Mouse (Mus musculus) yolk sac, embryonic 10.5 days (tissue): ENCODE measurements around the gene Sart1.
"Not testable (repeated sequence)": the region's sequence is repeated elsewhere in the genome, so short reads cannot be mapped to it uniquely, and the experiment has no call there.

ENCODE experiments used
- DNase-seq: peaks from one replicate; pipeline ENCODE4 v3.0.0-alpha.2; 2017; ENCODE audit warnings: low spot score

Sart1 gene

DNA sequence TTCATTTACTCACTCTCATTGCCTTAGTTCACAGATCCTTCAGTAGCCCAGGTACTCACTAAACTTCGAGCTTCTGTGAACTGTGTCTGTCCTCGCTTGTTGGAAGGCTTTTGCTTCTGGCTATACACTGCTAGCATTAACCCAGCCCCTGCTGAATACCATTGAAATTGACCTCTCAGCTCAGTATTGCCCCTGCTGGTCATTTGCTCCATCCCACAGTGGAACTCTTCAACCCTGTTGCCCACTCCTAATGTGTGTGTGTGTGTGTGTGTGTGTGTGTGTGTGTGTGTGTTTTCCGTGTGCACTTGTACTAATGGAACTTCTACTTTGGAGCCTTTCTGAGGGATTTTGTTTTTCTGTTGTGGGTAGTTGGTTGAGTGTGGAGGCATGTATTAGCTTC, 17.6 kb downstream of the Sart1 start:
- no peak for DNase-seq

- DNase-seq: no peak
Observed at GRCm38 (mm10) chr19:5367455-5367854, 21.0 kb downstream of the Sart1 start.

DNA sequence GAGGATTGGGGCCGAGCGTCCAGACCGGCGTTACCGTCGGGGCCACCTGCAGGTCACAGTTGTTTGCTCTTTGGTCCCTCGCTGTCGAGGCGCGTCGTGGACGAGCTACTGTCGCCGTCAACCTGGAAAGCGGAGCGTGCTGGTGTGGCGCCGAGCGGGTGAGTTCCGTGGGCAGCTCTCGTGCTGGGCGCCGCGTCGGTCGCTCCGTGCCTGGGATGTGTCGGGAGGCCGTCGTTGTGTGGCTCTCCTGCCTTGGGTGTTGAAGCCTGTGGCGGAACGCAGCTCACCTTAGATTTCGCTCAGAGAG, 21.5 kb downstream of the Sart1 start, which contains the start of gene Banf1:
TSS of gene Banf1 (minus strand) at position 116 of the 307 bp plus-strand sequence.
- DNase-seq: no peak

GRCm38 (mm10) chr19:5366175-5367052, 22.1 kb downstream of the Sart1 start, which contains the start of gene Eif1ad:
Gene Eif1ad, plus strand, starts transcription at chr19:5366741.
- peak; percentile 97 for DNase-seq

DNA sequence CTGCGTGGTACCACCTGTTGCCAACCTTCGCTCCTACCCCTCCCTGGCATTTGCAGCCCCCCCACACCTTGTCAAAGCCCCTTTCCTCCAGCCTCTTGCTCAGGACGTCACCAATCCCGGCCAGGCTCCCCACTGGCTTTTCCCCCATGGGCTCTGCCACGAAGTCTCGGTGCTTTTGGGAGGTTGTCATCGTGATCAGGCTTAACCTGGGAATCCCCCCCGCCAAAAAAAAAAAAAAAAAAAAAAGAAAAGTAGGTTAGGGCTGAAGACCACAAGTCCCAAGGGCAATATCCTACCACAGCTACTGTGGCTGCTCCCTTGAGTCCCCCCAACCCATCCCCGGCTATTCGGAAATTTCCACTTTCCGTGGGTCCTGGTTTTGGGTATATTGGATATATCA, 22.8 kb downstream of the Sart1 start:
- DNase-seq: no peak

DNA sequence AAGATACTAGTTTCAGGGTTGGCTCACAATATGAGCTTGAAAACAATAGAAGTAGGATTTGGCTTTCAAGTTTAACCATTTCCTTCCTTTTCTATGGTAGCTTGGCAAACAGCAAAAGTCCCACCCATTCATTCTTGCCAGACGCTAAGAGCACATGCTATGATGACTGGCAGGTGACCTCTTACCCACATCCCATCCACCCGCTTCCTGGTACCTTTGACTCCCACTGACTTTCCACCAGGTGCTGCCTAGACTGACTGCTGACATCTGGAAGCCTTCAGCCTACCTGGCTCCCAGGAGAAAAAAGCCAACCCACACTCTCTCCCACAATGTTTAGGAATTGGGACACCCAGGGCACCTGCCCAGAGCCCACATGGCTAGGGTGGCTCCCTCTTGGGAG, 24.4 kb downstream of the Sart1 start:
- DNase-seq: no peak

DNA sequence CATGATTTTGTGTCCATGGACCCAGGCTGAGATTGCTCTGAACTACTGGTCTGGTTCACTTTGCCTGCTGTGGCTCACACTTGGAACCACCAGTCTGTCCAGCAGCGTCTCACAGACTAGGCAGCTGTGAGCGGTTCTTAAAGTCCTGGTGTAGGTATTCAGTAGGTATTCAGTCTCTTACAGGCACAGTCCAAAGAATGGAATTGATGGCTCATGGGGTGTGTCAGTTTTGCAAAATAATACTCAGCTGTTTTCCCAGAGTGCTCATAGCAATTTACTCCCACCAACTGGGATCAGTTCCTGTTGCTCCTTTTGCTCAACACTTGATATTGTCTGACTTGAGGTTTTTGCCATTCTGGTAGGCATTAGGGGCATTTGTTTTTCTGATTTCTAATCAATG, 26.3 kb downstream of the Sart1 start:
- no peak for DNase-seq

GRCm38 (mm10) chr19:5356080-5356479, 32.4 kb downstream of the Sart1 start:
- peak; percentile 46 for DNase-seq

DNA sequence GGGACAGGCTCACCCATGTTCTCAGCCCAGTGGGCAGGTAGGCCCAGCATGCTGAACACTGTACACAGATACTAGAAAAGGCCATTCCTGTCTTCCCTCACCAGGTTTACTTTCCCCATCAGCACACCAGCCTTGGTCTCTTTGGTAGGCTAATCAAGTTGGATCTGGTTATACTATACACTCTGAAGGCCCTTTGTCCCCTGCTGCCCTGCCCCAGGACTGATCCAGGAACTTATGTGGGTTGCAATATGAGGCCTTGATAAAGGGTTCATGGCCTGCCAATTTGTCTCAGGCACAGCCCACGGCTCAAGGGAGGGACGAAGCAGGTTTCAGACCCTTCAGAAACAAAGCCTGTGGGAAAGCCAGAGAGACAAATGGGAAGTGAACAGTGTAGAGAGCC, 34.9 kb downstream of the Sart1 start:
- no peak for DNase-seq

DNA sequence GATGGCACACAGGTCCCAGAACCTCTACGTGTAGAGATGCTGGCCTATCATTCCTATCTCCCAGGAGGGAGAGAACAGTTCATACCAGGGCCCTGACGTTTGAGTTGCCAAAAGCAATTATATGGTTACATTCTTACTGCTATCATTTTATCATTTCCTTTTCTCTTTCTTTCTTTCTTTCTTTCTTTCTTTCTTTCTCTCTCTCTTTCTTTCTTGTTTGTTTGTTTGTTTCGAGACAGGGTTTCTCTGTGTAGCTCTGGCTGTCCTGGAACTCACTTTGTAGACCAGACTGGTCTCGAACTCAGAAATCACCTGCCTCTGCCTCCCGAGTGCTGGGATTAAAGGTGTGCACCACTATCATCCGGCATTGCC, 39.0 kb downstream of the Sart1 start, which contains the start of gene Cst6:
TSS of gene Cst6 (minus strand) at position 73 of the 372 bp plus-strand sequence.
- not testable (repeated sequence) for DNase-seq

DNA sequence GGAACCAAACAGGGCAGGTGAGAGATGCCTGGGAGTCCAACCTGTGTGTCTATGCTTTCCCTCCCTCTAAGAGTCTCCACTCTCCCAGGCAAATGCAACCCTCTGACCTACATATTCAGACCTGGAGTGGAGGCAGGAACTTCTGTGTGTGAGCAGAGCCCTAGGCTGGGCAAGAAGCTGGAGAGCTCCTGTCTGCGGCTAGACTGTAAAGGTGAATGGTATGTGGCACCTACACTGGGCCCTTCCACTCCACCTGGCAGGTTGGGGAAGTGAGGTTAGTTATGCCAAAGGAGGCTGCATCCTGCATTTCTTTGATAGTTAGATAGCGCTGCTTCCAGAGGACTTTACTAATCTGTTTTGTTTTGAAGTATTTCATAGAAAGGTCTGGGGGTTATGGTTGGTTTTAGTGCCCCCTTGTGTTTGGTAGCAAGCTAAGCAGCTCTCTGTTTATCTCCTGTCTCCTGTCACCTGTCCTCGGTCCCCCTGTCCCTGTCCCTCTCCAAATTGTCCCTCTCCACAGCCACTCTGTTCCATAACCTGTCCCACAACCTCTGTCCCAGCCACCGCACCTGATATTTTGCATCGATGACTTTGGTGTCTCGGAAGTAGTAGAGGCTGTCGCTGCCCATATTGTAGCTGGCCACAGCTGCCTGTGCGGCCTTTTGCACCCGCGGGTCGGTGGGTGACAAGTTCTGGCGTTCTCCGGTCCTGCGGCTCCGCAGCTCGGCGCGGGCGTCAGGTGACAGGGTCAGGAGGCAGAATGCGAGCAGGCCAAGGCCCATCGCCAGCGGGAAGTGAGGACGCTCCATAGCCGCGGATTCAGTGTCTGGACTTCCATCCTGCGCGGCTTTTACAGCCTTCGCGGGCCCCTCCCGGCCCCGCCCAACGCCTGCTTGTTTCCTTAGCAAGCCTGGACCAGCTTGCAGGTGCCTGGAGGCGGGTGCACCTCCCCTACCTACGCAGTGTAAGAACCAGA, 39.7 kb downstream of the Sart1 start:
- peak; percentile 44 for DNase-seq

DNA sequence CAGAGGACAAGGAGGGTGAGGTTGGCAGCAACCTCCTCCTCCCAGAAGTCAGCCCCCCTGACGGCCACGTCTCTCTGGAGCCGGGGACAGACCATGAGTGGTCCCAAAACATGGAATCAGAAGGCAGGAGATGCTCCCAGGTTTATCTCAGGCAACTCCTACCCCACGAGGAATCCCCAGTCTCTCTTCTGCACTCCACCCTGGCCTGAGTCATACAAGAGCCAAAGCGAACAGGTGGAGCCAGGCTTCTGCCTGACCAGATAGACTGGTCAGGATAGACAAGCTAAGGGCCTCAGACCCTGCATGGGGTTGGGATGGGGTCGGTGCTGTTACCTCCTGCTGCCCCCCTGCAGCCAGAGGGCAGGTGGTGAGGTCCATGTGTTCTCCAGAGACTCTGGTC, 40.4 kb downstream of the Sart1 start:
- DNase-seq: no peak

GRCm38 (mm10) chr19:5345297-5346131, 43.0 kb downstream of the Sart1 start:
- no peak for DNase-seq

- DNase-seq: no peak
Observed at GRCm38 (mm10) chr19:5341360-5341759, 47.1 kb downstream of the Sart1 start.

DNA sequence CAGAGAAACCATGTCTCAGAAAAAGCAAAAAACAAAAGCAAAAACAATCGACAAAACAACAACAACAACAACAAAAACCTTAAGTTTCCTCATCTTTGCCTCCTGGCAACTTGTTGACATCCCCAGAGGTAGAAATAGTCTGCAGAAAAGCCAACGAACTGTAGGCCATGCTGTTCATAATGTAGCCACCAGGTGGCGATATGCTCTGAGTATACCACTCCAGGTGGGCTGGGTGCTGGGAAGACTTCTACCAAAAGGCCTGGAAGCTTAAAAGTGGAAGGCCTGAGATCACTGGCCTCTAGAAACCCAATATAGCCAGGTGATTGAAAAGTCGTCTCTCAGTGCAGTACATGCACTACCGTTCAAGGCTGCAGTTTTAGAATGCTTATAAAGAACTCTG, 50.5 kb downstream of the Sart1 start:
- DNase-seq: peak; percentile 47

DNA sequence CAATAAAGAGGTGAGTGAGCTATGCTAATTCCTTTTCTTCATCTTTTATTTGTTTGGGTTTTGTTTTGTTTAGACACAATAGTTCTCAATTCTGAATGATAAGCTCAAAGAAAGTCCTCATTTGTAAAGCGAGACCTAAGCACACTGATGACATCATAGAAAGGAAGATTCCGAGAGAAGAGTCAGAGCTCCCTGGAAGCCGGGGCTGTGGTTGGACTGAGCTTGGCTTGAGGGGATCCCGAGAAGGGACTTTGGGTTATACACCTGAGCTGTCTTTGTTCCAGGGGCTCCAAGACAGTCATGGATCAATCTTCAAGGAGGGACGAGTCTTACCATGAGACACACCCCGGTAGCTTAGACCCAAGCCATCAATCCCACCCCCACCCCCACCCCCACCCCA, 53.1 kb downstream of the Sart1 start, which contains the start of gene Catsper1:
TSS of gene Catsper1 (plus strand) at position 301 of the 400 bp plus-strand sequence.
- no peak for DNase-seq

DNA sequence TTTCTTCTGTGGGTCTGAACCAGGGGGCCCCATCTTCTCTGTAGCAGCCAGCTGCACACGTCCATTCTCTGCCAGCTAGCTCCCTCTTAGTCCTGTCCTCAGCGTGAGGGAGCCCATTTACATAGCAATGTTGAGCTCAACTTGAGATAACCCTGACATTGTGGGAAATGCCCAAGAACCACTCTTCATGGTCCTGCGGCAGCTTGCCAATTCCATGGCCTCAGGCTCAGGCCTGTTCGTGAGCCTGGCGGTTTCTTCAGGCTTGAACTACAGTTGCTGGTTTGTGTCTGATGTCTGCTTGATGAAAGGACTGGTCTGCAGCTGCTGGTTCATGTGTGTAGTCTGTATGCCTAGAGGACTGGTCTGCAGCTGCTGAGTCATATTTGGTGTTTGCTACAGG, 53.8 kb downstream of the Sart1 start:
- no peak for DNase-seq

GRCm38 (mm10) chr19:5327970-5328369, 60.5 kb downstream of the Sart1 start:
- no peak for DNase-seq
